Mouse (Mus musculus): ENCODE measurements around the gene Il11ra1.

Gene Il11ra1

GRCm38 (mm10) chr4:41699783-41700182, at the start of gene Il11ra1:
Il11ra1 (plus strand) TSS chr4:41699989.
- in situ Hi-C loops (cut with MboI, MseI), result loop anchor here (5.0 to 25.0 kb wide), 6 partner anchors 42 to 1738 kb away; partner anchors contain the start of genes Aptx (in 2 of the 2), Dnaja1 (in 2 of the 2), Fam166b (in 1 of the 2) and Smim27 (in 1 of the 2)

GRCm38 (mm10) chr4:41653296-41653695, 46.5 kb upstream of the Il11ra1 start:
- in situ Hi-C loops (cut with MboI, MseI), result no loop called here

GRCm38 (mm10) chr4:41653730-41654129, 46.1 kb upstream of the Il11ra1 start:
- in situ Hi-C loops (cut with MboI, MseI), result no loop called here

GRCm38 (mm10) chr4:41654217-41654616, 45.6 kb upstream of the Il11ra1 start:
- in situ Hi-C loops (cut with MboI, MseI), result no loop called here

- in situ Hi-C loops (cut with MboI, MseI), result loop anchor here in 1 of 2 experiments (5.0 kb wide), 1 partner anchor 47 kb away; no protein-coding TSS in a partner anchor
These were observed 44.3 kb upstream of the Il11ra1 start for GRCm38 (mm10) chr4:41655525-41655924.

- in situ Hi-C loops (cut with MboI, MseI), result loop anchor here in 1 of 2 experiments (5.0 kb wide), 1 partner anchor 44 kb away; no protein-coding TSS in a partner anchor
These were observed 41.0 kb upstream of the Il11ra1 start for GRCm38 (mm10) chr4:41658566-41659384.

GRCm38 (mm10) chr4:41659556-41659955, 40.2 kb upstream of the Il11ra1 start:
- in situ Hi-C loops (cut with MboI, MseI), result loop anchor here in 1 of 2 experiments (5.0 kb wide), 1 partner anchor 43 kb away; no protein-coding TSS in a partner anchor

GRCm38 (mm10) chr4:41660851-41661430, 38.8 kb upstream of the Il11ra1 start:
- in situ Hi-C loops (cut with MboI, MseI), result no loop called here

GRCm38 (mm10) chr4:41662723-41663122, 37.1 kb upstream of the Il11ra1 start:
- in situ Hi-C loops (cut with MboI, MseI), result no loop called here

GRCm38 (mm10) chr4:41663614-41664013, 36.2 kb upstream of the Il11ra1 start:
- in situ Hi-C loops (cut with MboI, MseI), result no loop called here

GRCm38 (mm10) chr4:41664533-41664932, 35.3 kb upstream of the Il11ra1 start:
- in situ Hi-C loops (cut with MboI, MseI), result no loop called here

- in situ Hi-C loops (cut with MboI, MseI), result no loop called here
These were observed 34.6 kb upstream of the Il11ra1 start for GRCm38 (mm10) chr4:41665009-41665675.

- in situ Hi-C loops (cut with MboI, MseI), result no loop called here
These were observed 33.1 kb upstream of the Il11ra1 start for GRCm38 (mm10) chr4:41666646-41667045.

GRCm38 (mm10) chr4:41670836-41671235, 29.0 kb upstream of the Il11ra1 start:
- in situ Hi-C loops (cut with MboI, MseI), result loop anchor here (10.0 kb wide), 2 partner anchors 504 to 1004 kb away; no protein-coding TSS in a partner anchor

GRCm38 (mm10) chr4:41671500-41671899, 28.3 kb upstream of the Il11ra1 start:
- in situ Hi-C loops (cut with MboI, MseI), result loop anchor here (10.0 kb wide), 2 partner anchors 503 to 1003 kb away; no protein-coding TSS in a partner anchor

GRCm38 (mm10) chr4:41671963-41672480, 27.8 kb upstream of the Il11ra1 start:
- in situ Hi-C loops (cut with MboI, MseI), result loop anchor here (10.0 kb wide), 2 partner anchors 503 to 1003 kb away; no protein-coding TSS in a partner anchor

GRCm38 (mm10) chr4:41672522-41672963, 27.2 kb upstream of the Il11ra1 start:
- in situ Hi-C loops (cut with MboI, MseI), result loop anchor here (10.0 kb wide), 2 partner anchors 502 to 1002 kb away; no protein-coding TSS in a partner anchor

- in situ Hi-C loops (cut with MboI, MseI), result loop anchor here (10.0 kb wide), 2 partner anchors 502 to 1002 kb away; no protein-coding TSS in a partner anchor
These were observed 26.6 kb upstream of the Il11ra1 start for GRCm38 (mm10) chr4:41673186-41673585.

- in situ Hi-C loops (cut with MboI, MseI), result loop anchor here (10.0 kb wide), 2 partner anchors 498 to 998 kb away; no protein-coding TSS in a partner anchor
These were observed 23.4 kb upstream of the Il11ra1 start for GRCm38 (mm10) chr4:41676248-41677005.

GRCm38 (mm10) chr4:41677006-41677629, 22.7 kb upstream of the Il11ra1 start:
- in situ Hi-C loops (cut with MboI, MseI), result loop anchor here (10.0 kb wide), 2 partner anchors 498 to 998 kb away; no protein-coding TSS in a partner anchor

Data from T-helper 17 cell (primary cell).